Comparison of ENCODE assay signal across 9 mouse cellular contexts in genomic region chr4:125962677-125963076, GRCm38 (mm10).
DNase-seq lines count a peak whose midpoint lies in the region; ATAC-seq and TF ChIP-seq lines count a peak whose summit lies in the region.
"Had no signal": no experiment of that assay in that cellular context is flagged by ENCODE, and none has a peak within 500 bp of the region (broad histone marks: within the 10 kb centered on the region; RNA-seq: fewer than 3 reads in every experiment).

No protein-coding gene starts in this region.

- H3K9ac ChIP-seq in intestine, embryonic 14.5 days (ENCODE audit: low read length) = no peak overlapping the region
- no peak overlapping the region for H3K9ac ChIP-seq in intestine, embryonic 16.5 days (ENCODE audit: low read depth, low read length)
- no peak overlapping the region for H3K9ac ChIP-seq in limb, embryonic 11.5 days (ENCODE audit: low read length)
- H3K9ac ChIP-seq: stomach, embryonic 15.5 days had no signal

- H3K4me1 ChIP-seq in intestine, embryonic 14.5 days (replicated peaks; ENCODE audit: control insufficient read depth, insufficient read depth, low read length) = no peaks in the 10 kb centered on the region
- no peaks in the 10 kb centered on the region for H3K4me1 ChIP-seq in intestine, embryonic 16.5 days (ENCODE audit: control insufficient read depth, insufficient read depth, low read length)
- no peaks in the 10 kb centered on the region for H3K4me1 ChIP-seq in kidney, adult 2 months (ENCODE audit: control insufficient read depth, insufficient read depth, low read length)
- H3K4me1 ChIP-seq in limb, embryonic 11.5 days (ENCODE audit: control insufficient read depth, insufficient read depth, low read length) = peaks cover 9% of the 10 kb centered on the region
- H3K4me1 ChIP-seq: stomach, embryonic 15.5 days had no signal

- no peak overlapping the region for H3K27ac ChIP-seq in intestine, embryonic 14.5 days (ENCODE audit: low read depth)
- no peak overlapping the region for H3K27ac ChIP-seq in intestine, embryonic 16.5 days (ENCODE audit: low read length)
- no peak overlapping the region for H3K27ac ChIP-seq in kidney, adult 2 months (ENCODE audit: insufficient read depth, low read depth, low read length)
- H3K27ac ChIP-seq in limb, embryonic 11.5 days (replicated peaks; ENCODE audit: low read depth, low read length) = no peak overlapping the region
- H3K27ac ChIP-seq: stomach, embryonic 15.5 days had no signal

- no peaks in the 10 kb centered on the region for H3K9me3 ChIP-seq in intestine, embryonic 14.5 days (ENCODE audit: control insufficient read depth, low read length)
- H3K9me3 ChIP-seq in intestine, embryonic 16.5 days (ENCODE audit: control insufficient read depth, low read length) = no peaks in the 10 kb centered on the region
- H3K9me3 ChIP-seq in limb, embryonic 11.5 days (ENCODE audit: control insufficient read depth, low read length) = no peaks in the 10 kb centered on the region
- H3K9me3 ChIP-seq: stomach, embryonic 15.5 days had no signal

- WGBS in intestine, embryonic 14.5 days = 8% methylated on average over 7 of the region's 7 CpGs
- 10% methylated on average over 7 of the region's 7 CpGs for WGBS in intestine, embryonic 16.5 days
- 5% methylated on average over 7 of the region's 7 CpGs for WGBS in kidney, adult 2 months
- 10% methylated on average over 7 of the region's 7 CpGs for WGBS in limb, embryonic 11.5 days

- H3K4me3 ChIP-seq in intestine, embryonic 14.5 days (ENCODE audit: low read depth, low read length) = no peak overlapping the region
- no peak overlapping the region for H3K4me3 ChIP-seq in intestine, embryonic 16.5 days (ENCODE audit: low read length)
- no peak overlapping the region for H3K4me3 ChIP-seq in kidney, adult 2 months (ENCODE audit: insufficient read depth, low read depth, low read length)
- H3K4me3 ChIP-seq in limb, embryonic 11.5 days (ENCODE audit: low read depth, low read length) = no peak overlapping the region
- H3K4me3 ChIP-seq: stomach, embryonic 15.5 days had no signal

- ATAC-seq in intestine, embryonic 14.5 days (replicated peaks; ENCODE audit: low FRiP score, low TSS enrichment, low read depth) = no peak
- ATAC-seq in intestine, embryonic 16.5 days = no peak
- no peak for ATAC-seq in limb, embryonic 11.5 days (ENCODE audit: insufficient number of reproducible peaks, low FRiP score, low TSS enrichment, low read depth)

- peak; percentile 91 for DNase-seq in intestine, embryonic 14.5 days (ENCODE audit: low spot score)
- DNase-seq in cerebellum, adult 9-10 months = peak; percentile 69
- peak; percentile 39 to 88 for DNase-seq in frontal cortex, adult 2 months (ENCODE audit: extremely low spot score in 1 of 2, low spot score in 1 of 2)
- peak; percentile 72 for DNase-seq in kidney, adult 2 months
- peak; percentile 91 for DNase-seq in limb, embryonic 11.5 days (ENCODE audit: low spot score)
- peak; percentile 36 to 80 for DNase-seq in natural killer cell, adult 2 months (ENCODE audit: low spot score in 2 of 2)
- DNase-seq in splenic B cell, adult 2 months (ENCODE audit: low read depth, low spot score) = peak; percentile 87

- H3K4me2 ChIP-seq in intestine, embryonic 14.5 days (ENCODE audit: low read length) = no peak overlapping the region
- no peak overlapping the region for H3K4me2 ChIP-seq in intestine, embryonic 16.5 days (ENCODE audit: low read depth, low read length)
- no peak overlapping the region for H3K4me2 ChIP-seq in limb, embryonic 11.5 days (ENCODE audit: low read depth, severe bottlenecking)
- H3K4me2 ChIP-seq: stomach, embryonic 15.5 days had no signal

- no peaks in the 10 kb centered on the region for H3K36me3 ChIP-seq in intestine, embryonic 14.5 days (ENCODE audit: control insufficient read depth, insufficient read depth, low read length)
- no peaks in the 10 kb centered on the region for H3K36me3 ChIP-seq in intestine, embryonic 16.5 days (ENCODE audit: control insufficient read depth, insufficient read depth, low read length)
- H3K36me3 ChIP-seq in kidney, adult 2 months (ENCODE audit: control insufficient read depth, insufficient read depth, low read length) = no peaks in the 10 kb centered on the region
- H3K36me3 ChIP-seq in limb, embryonic 11.5 days (ENCODE audit: control insufficient read depth, insufficient read depth, low read length) = no peaks in the 10 kb centered on the region
- no peaks in the 10 kb centered on the region for H3K36me3 ChIP-seq in splenic B cell, adult 2 months (ENCODE audit: control insufficient read depth, insufficient read depth, low read length, poor library complexity, severe bottlenecking)
- H3K36me3 ChIP-seq: stomach, embryonic 15.5 days had no signal

- H3K27me3 ChIP-seq in intestine, embryonic 14.5 days (replicated peaks; ENCODE audit: control insufficient read depth, insufficient read depth, low read length) = no peaks in the 10 kb centered on the region
- H3K27me3 ChIP-seq in intestine, embryonic 16.5 days (replicated peaks; ENCODE audit: control insufficient read depth, insufficient read depth, low read length) = no peaks in the 10 kb centered on the region
- H3K27me3 ChIP-seq in kidney, adult 2 months (replicated peaks; ENCODE audit: control insufficient read depth, insufficient read depth, low read length) = no peaks in the 10 kb centered on the region
- no peaks in the 10 kb centered on the region for H3K27me3 ChIP-seq in limb, embryonic 11.5 days (ENCODE audit: control insufficient read depth, insufficient read depth, low read length)
- H3K27me3 ChIP-seq in splenic B cell, adult 2 months (ENCODE audit: control insufficient read depth, insufficient read depth, low read length, poor library complexity, severe bottlenecking) = no peaks in the 10 kb centered on the region
- H3K27me3 ChIP-seq: stomach, embryonic 15.5 days had no signal

- TF ChIP-seq POLR2A in kidney, adult 2 months (IDR thresholded peaks at IDR 0.05; ENCODE audit: low read depth, low read length) = no peak

- peak; percentile 90 for TF ChIP-seq CTCF in kidney, adult 2 months (conservative IDR thresholded peaks at IDR 0.05; ENCODE audit: insufficient read depth, insufficient read length, low read depth, low read length)
